Comparison of ENCODE assay signal across 28 mouse cellular contexts in the genomic region with DNA sequence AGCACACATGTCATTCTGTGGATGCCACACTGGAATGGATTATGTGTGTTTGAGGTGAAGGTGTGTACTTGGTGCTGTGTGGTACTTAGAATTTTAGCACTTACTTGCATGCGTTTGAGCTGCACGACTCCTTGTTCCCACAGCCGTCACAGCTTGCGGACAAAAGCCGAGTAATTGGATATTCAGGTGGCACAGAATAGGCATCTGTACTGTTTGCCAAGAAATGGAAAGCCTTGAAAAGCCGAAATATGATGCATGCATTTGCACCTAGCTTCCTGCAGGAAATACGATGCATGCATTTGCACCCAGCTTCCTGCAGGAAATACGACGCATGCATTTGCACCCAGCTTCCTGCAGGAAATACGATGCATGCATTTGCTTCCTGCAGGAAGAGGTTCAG. TPM values are rescaled to one million over a fixed set of nuclear protein-coding genes. Genes with fewer than 3 reads are reported as not detected.
A peak's percentile ranks its signal among the peaks of the same experiment; 100 is the strongest.
DNase-seq lines count a peak whose midpoint lies in the region; ATAC-seq and TF ChIP-seq lines count a peak whose summit lies in the region.
"Had no signal": no experiment of that assay in that cellular context is flagged by ENCODE, and none has a peak within 500 bp of the region (broad histone marks: within the 10 kb centered on the region; RNA-seq: fewer than 3 reads in every experiment).

No protein-coding gene starts in this region.

- H3K9ac ChIP-seq in embryonic facial prominence, embryonic 14.5 days (ENCODE audit: low read depth, low read length), result no peak overlapping the region
- H3K9ac ChIP-seq in hindbrain, postnatal 0 days (replicated peaks; ENCODE audit: low read length), result no peak overlapping the region
- no peak overlapping the region for H3K9ac ChIP-seq in midbrain, embryonic 14.5 days (replicated peaks; ENCODE audit: low read length)
- no peak overlapping the region for H3K9ac ChIP-seq in midbrain, embryonic 15.5 days
- peak overlapping the region; percentile 44; the same call in 1 of the 2 replicates for H3K9ac ChIP-seq in forebrain, embryonic 16.5 days (replicated peaks; ENCODE audit: low read depth, low read length)
- H3K9ac ChIP-seq: limb, embryonic 15.5 days; liver, embryonic 13.5 days had no signal

- H3K4me2 ChIP-seq in embryonic facial prominence, embryonic 14.5 days (ENCODE audit: low read depth, low read length), result no peak overlapping the region
- no peak overlapping the region for H3K4me2 ChIP-seq in hindbrain, postnatal 0 days (ENCODE audit: low read depth, low read length)
- H3K4me2 ChIP-seq in midbrain, embryonic 14.5 days (ENCODE audit: low read length), result no peak overlapping the region
- H3K4me2 ChIP-seq in midbrain, embryonic 15.5 days, result no peak overlapping the region
- peak overlapping the region; percentile 8; the same call in 1 of the 2 replicates for H3K4me2 ChIP-seq in forebrain, embryonic 16.5 days (ENCODE audit: low read length)
- H3K4me2 ChIP-seq: heart, embryonic 11.5 days; limb, embryonic 15.5 days; liver, embryonic 13.5 days had no signal

- 76% methylated on average over 10 of the region's 10 CpGs for WGBS in embryonic facial prominence, embryonic 14.5 days
- WGBS in embryonic facial prominence, embryonic 10.5 days, result 86% methylated on average over 10 of the region's 10 CpGs
- WGBS in hindbrain, postnatal 0 days, result 47% methylated on average over 10 of the region's 10 CpGs
- 91% methylated on average over 10 of the region's 10 CpGs for WGBS in hindbrain, embryonic 10.5 days
- 57% methylated on average over 10 of the region's 10 CpGs for WGBS in midbrain, embryonic 14.5 days
- 55% methylated on average over 10 of the region's 10 CpGs for WGBS in midbrain, embryonic 15.5 days
- 31% methylated on average over 10 of the region's 10 CpGs for WGBS in forebrain, embryonic 16.5 days

- H3K9me3 ChIP-seq in embryonic facial prominence, embryonic 14.5 days (ENCODE audit: control insufficient read depth, low read length), result no peaks in the 10 kb centered on the region
- no peaks in the 10 kb centered on the region for H3K9me3 ChIP-seq in embryonic facial prominence, embryonic 10.5 days
- H3K9me3 ChIP-seq in hindbrain, postnatal 0 days (ENCODE audit: low read length), result no peaks in the 10 kb centered on the region
- no peaks in the 10 kb centered on the region for H3K9me3 ChIP-seq in hindbrain, embryonic 10.5 days
- no peaks in the 10 kb centered on the region for H3K9me3 ChIP-seq in midbrain, embryonic 14.5 days (ENCODE audit: control insufficient read depth, low read length)
- H3K9me3 ChIP-seq in midbrain, embryonic 15.5 days, result no peaks in the 10 kb centered on the region
- H3K9me3 ChIP-seq in forebrain, embryonic 16.5 days (ENCODE audit: control insufficient read depth, low read length), result no peaks in the 10 kb centered on the region
- H3K9me3 ChIP-seq: G1E; limb, embryonic 10.5 days; limb, embryonic 15.5 days; liver, embryonic 13.5 days had no signal

- no peak for DNase-seq in embryonic facial prominence, embryonic 14.5 days (ENCODE audit: low spot score)
- DNase-seq in embryonic facial prominence, embryonic 10.5 days (ENCODE audit: low spot score), result no peak
- DNase-seq in hindbrain, postnatal 0 days (ENCODE audit: low spot score), result no peak
- DNase-seq in hindbrain, embryonic 10.5 days (ENCODE audit: low spot score), result no peak
- DNase-seq in midbrain, embryonic 14.5 days, result peak; percentile 49
- no peak for DNase-seq in layer of hippocampus, postnatal 10 days (ENCODE audit: low spot score in 2 of 2)
- DNase-seq: adrenal gland, adult 8-10 months; cerebellum, adult 11-12 months; cerebellum, adult 9-11 months; gastrocnemius, adult 2 months; gastrocnemius, postnatal 36 days; heart, adult 18-20 months; heart, postnatal 36 days; kidney, adult 9 months; kidney, postnatal 36 days; liver, embryonic 13.5 days; lung, adult 18-20 months; lung, postnatal 10 days; retina, postnatal 1 day; right cerebral cortex, postnatal 14 days; thymus, postnatal 14 days had no signal

- no peak overlapping the region for H3K27ac ChIP-seq in embryonic facial prominence, embryonic 14.5 days (replicated peaks; ENCODE audit: low read depth, low read length)
- H3K27ac ChIP-seq in embryonic facial prominence, embryonic 10.5 days (replicated peaks), result no peak overlapping the region
- no peak overlapping the region for H3K27ac ChIP-seq in hindbrain, postnatal 0 days
- H3K27ac ChIP-seq in hindbrain, embryonic 10.5 days, result no peak overlapping the region
- H3K27ac ChIP-seq in midbrain, embryonic 14.5 days (replicated peaks; ENCODE audit: low read depth, low read length), result no peak overlapping the region
- no peak overlapping the region for H3K27ac ChIP-seq in midbrain, embryonic 15.5 days
- H3K27ac ChIP-seq in forebrain, embryonic 16.5 days (ENCODE audit: low read length), result no peak overlapping the region
- H3K27ac ChIP-seq: gastrocnemius, adult 2 months; limb, embryonic 10.5 days; limb, embryonic 15.5 days; liver, embryonic 13.5 days had no signal

- no peak overlapping the region for H3K4me3 ChIP-seq in embryonic facial prominence, embryonic 14.5 days (ENCODE audit: low read depth, low read length)
- H3K4me3 ChIP-seq in embryonic facial prominence, embryonic 10.5 days, result no peak overlapping the region
- H3K4me3 ChIP-seq in hindbrain, postnatal 0 days (ENCODE audit: low read length), result no peak overlapping the region
- H3K4me3 ChIP-seq in hindbrain, embryonic 10.5 days, result no peak overlapping the region
- no peak overlapping the region for H3K4me3 ChIP-seq in midbrain, embryonic 14.5 days (replicated peaks; ENCODE audit: low read depth, low read length)
- H3K4me3 ChIP-seq in midbrain, embryonic 15.5 days, result no peak overlapping the region
- no peak overlapping the region for H3K4me3 ChIP-seq in forebrain, embryonic 16.5 days (replicated peaks; ENCODE audit: low read length)
- H3K4me3 ChIP-seq: gastrocnemius, adult 2 months; limb, embryonic 10.5 days; limb, embryonic 15.5 days; liver, embryonic 13.5 days had no signal

- ATAC-seq in embryonic facial prominence, embryonic 14.5 days (ENCODE audit: low read depth), result peak; percentile 38; the same call in 1 of the 2 replicates
- ATAC-seq in hindbrain, postnatal 0 days, result no peak
- ATAC-seq in midbrain, embryonic 14.5 days (ENCODE audit: low FRiP score, low TSS enrichment), result no peak
- ATAC-seq in midbrain, embryonic 15.5 days (replicated peaks), result no peak
- peak; percentile 15; the same call in 1 of the 2 replicates for ATAC-seq in forebrain, embryonic 16.5 days
- ATAC-seq: intestine, embryonic 16.5 days had no signal

- H3K4me1 ChIP-seq in embryonic facial prominence, embryonic 14.5 days (ENCODE audit: control insufficient read depth, insufficient read depth, low read length), result no peaks in the 10 kb centered on the region
- H3K4me1 ChIP-seq in embryonic facial prominence, embryonic 10.5 days, result peaks cover 35% of the 10 kb centered on the region
- peaks cover 29% of the 10 kb centered on the region for H3K4me1 ChIP-seq in hindbrain, postnatal 0 days (ENCODE audit: insufficient read depth, low read length)
- peaks cover 52% of the 10 kb centered on the region for H3K4me1 ChIP-seq in hindbrain, embryonic 10.5 days (replicated peaks)
- H3K4me1 ChIP-seq in midbrain, embryonic 14.5 days (ENCODE audit: control insufficient read depth, insufficient read depth, low read length), result peaks cover 23% of the 10 kb centered on the region
- peaks cover 27% of the 10 kb centered on the region for H3K4me1 ChIP-seq in midbrain, embryonic 15.5 days
- H3K4me1 ChIP-seq in forebrain, embryonic 16.5 days (replicated peaks; ENCODE audit: control insufficient read depth, insufficient read depth, low read length), result peaks cover 34% of the 10 kb centered on the region
- H3K4me1 ChIP-seq: limb, embryonic 15.5 days had no signal

- peak; percentile 57 for TF ChIP-seq CTCF in hindbrain, postnatal 0 days (IDR thresholded peaks at IDR 0.05; ENCODE audit: low read depth)

- no peaks in the 10 kb centered on the region for H3K36me3 ChIP-seq in embryonic facial prominence, embryonic 14.5 days (ENCODE audit: control insufficient read depth, insufficient read depth, low read length)
- no peaks in the 10 kb centered on the region for H3K36me3 ChIP-seq in embryonic facial prominence, embryonic 10.5 days (replicated peaks)
- H3K36me3 ChIP-seq in hindbrain, postnatal 0 days (ENCODE audit: insufficient read depth, low read length), result no peaks in the 10 kb centered on the region
- 0 out of 2 replicates have a peak, but pooled peaks cover 3% of the 10 kb centered on the region for H3K36me3 ChIP-seq in hindbrain, embryonic 10.5 days
- H3K36me3 ChIP-seq in midbrain, embryonic 14.5 days (ENCODE audit: control insufficient read depth, insufficient read depth, low read length), result no peaks in the 10 kb centered on the region
- no peaks in the 10 kb centered on the region for H3K36me3 ChIP-seq in midbrain, embryonic 15.5 days (replicated peaks)
- no peaks in the 10 kb centered on the region for H3K36me3 ChIP-seq in forebrain, embryonic 16.5 days (ENCODE audit: control insufficient read depth, insufficient read depth)
- H3K36me3 ChIP-seq: G1E; limb, embryonic 10.5 days; limb, embryonic 15.5 days; liver, embryonic 13.5 days had no signal

- H3K27me3 ChIP-seq in embryonic facial prominence, embryonic 14.5 days (replicated peaks; ENCODE audit: control insufficient read depth, insufficient read depth, low read length), result no peaks in the 10 kb centered on the region
- no peaks in the 10 kb centered on the region for H3K27me3 ChIP-seq in embryonic facial prominence, embryonic 10.5 days (replicated peaks; ENCODE audit: low read depth, poor library complexity, severe bottlenecking)
- H3K27me3 ChIP-seq in hindbrain, postnatal 0 days (ENCODE audit: insufficient read depth, low read length), result no peaks in the 10 kb centered on the region
- H3K27me3 ChIP-seq in hindbrain, embryonic 10.5 days (ENCODE audit: insufficient read depth, poor library complexity, severe bottlenecking), result no peaks in the 10 kb centered on the region
- no peaks in the 10 kb centered on the region for H3K27me3 ChIP-seq in midbrain, embryonic 14.5 days (ENCODE audit: control insufficient read depth, insufficient read depth, low read length)
- no peaks in the 10 kb centered on the region for H3K27me3 ChIP-seq in midbrain, embryonic 15.5 days (replicated peaks)
- no peaks in the 10 kb centered on the region for H3K27me3 ChIP-seq in forebrain, embryonic 16.5 days (replicated peaks; ENCODE audit: control insufficient read depth, insufficient read depth, low read length)
- H3K27me3 ChIP-seq: liver, embryonic 13.5 days had no signal

RNA-seq across cellular contexts. Expression of gene Spata13, which starts 50.2 kb away (rescaled TPM):
- 14.7 and 16.9 TPM in 2 replicates for polyA plus RNA-seq in embryonic facial prominence, embryonic 14.5 days (2014; fragmentation: Nextera tagmentation; extraction: Ambion mirVana)
- 28.2 and 39.6 TPM in 2 replicates for polyA plus RNA-seq in embryonic facial prominence, embryonic 10.5 days (2016; fragmentation: Nextera tagmentation; extraction: Ambion mirVana)
- total RNA-seq in hindbrain, postnatal 0 days (2014; rRNA removed), result 34.1 and 39.8 TPM in 2 replicates
- polyA plus RNA-seq in hindbrain, postnatal 0 days (2015; fragmentation: Nextera tagmentation; extraction: Ambion mirVana), result 16.5 and 17.0 TPM in 2 replicates
- 56.7 and 66.0 TPM in 2 replicates for polyA plus RNA-seq in hindbrain, embryonic 10.5 days (2016; fragmentation: Nextera tagmentation; extraction: Ambion mirVana)
- polyA plus RNA-seq in midbrain, embryonic 14.5 days (2014; fragmentation: Nextera tagmentation; extraction: Ambion mirVana), result 22.0 and 31.6 TPM in 2 replicates
- 20.7 and 21.7 TPM in 2 replicates for polyA plus RNA-seq in midbrain, embryonic 15.5 days (2015; fragmentation: Nextera tagmentation; extraction: Ambion mirVana)
- 41.4 and 41.8 TPM in 2 replicates for polyA plus RNA-seq in forebrain, embryonic 16.5 days (2015; fragmentation: Nextera tagmentation; extraction: Ambion mirVana)
- total RNA-seq in layer of hippocampus, postnatal 10 days (2021), result 10 to 100 TPM; 29.9 to 31.4 TPM

Comparison
In these comparisons a context has a peak if more than half of its experiments do, and no peak if none do; other contexts are left out.
1. ATAC-seq: peak in embryonic facial prominence, embryonic 14.5 days (single experiment) and forebrain, embryonic 16.5 days (single experiment); none in hindbrain, postnatal 0 days (single experiment), midbrain, embryonic 14.5 days (single experiment) and midbrain, embryonic 15.5 days (single experiment).